ENCODE assay signal across 14 mouse cellular contexts in the genomic region with DNA sequence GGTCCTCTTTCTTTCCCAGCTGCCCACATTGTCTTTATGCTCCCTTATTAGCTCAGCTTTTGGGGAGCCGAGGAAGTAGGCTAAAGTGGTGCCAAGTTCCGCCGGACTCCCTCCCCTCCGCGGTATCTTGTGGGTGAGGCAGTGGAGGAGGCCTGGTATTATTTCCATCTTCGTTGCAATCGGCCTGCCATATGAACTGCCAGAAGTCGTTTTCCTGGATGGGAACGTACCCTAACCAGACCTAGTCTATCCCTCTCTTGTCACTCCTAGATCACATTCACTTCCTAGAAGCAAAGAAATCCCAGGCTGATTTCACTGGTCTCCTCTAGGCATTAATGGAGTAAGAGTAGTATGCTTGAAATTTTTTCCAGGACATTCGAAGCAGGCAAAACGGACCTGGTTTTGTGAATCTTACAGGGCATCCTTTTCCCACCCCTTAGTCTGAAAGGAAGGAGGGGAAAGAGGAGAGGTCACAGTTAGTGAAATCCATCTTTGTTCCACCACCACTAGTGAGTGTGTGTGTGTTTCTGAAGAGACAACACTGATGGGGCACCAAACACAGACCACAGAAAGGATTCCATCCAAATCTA. TPM values are rescaled to one million over a fixed set of nuclear protein-coding genes. Genes with fewer than 3 reads are reported as not detected.
DNase-seq lines count a peak whose midpoint lies in the region; ATAC-seq and TF ChIP-seq lines count a peak whose summit lies in the region.
"Had no signal": no experiment of that assay in that cellular context is flagged by ENCODE, and none has a peak within 500 bp of the region (broad histone marks: within the 10 kb centered on the region; RNA-seq: fewer than 3 reads in every experiment).

No protein-coding gene starts in this region.

- H3K9ac ChIP-seq in heart, embryonic 11.5 days (ENCODE audit: low read depth, low read length), result no peak overlapping the region
- H3K9ac ChIP-seq in liver, postnatal 0 days (replicated peaks), result no peak overlapping the region
- no peak overlapping the region for H3K9ac ChIP-seq in limb, embryonic 15.5 days
- no peak overlapping the region for H3K9ac ChIP-seq in hindbrain, embryonic 16.5 days (ENCODE audit: low read depth, low read length)
- H3K9ac ChIP-seq: liver, embryonic 13.5 days had no signal

- peak overlapping the region; percentile 58; the same call in 1 of the 2 replicates for H3K4me2 ChIP-seq in heart, embryonic 11.5 days
- no peak overlapping the region for H3K4me2 ChIP-seq in liver, postnatal 0 days (ENCODE audit: low read depth, low read length)
- H3K4me2 ChIP-seq in limb, embryonic 15.5 days, result peak overlapping the region; percentile 28; the same call in 1 of the 2 replicates
- H3K4me2 ChIP-seq in hindbrain, embryonic 16.5 days (ENCODE audit: low read length), result no peak overlapping the region

- no peaks in the 10 kb centered on the region for H3K36me3 ChIP-seq in heart, embryonic 11.5 days (ENCODE audit: control insufficient read depth, insufficient read depth, low read length)
- H3K36me3 ChIP-seq in liver, postnatal 0 days (replicated peaks; ENCODE audit: insufficient read depth, low read length), result no peaks in the 10 kb centered on the region
- H3K36me3 ChIP-seq in limb, embryonic 15.5 days, result no peaks in the 10 kb centered on the region
- no peaks in the 10 kb centered on the region for H3K36me3 ChIP-seq in hindbrain, embryonic 16.5 days (ENCODE audit: control insufficient read depth, insufficient read depth, low read length)
- H3K36me3 ChIP-seq: liver, embryonic 13.5 days had no signal

- ATAC-seq in heart, embryonic 11.5 days (replicated peaks; ENCODE audit: insufficient number of reproducible peaks, low FRiP score, low TSS enrichment), result no peak
- ATAC-seq in liver, postnatal 0 days, result no peak
- ATAC-seq in limb, embryonic 15.5 days (ENCODE audit: insufficient number of reproducible peaks, low FRiP score, low TSS enrichment, low read depth), result no peak
- ATAC-seq in hindbrain, embryonic 16.5 days, result no peak

- no peak for DNase-seq in heart, adult 9 months (ENCODE audit: low spot score in 2 of 2)
- no peak for DNase-seq in liver, postnatal 0 days
- DNase-seq in liver, result no peak
- DNase-seq in cerebellum, postnatal 36 days, result no peak
- DNase-seq: cerebellum, postnatal 14 days; kidney, adult 11 months; liver, embryonic 13.5 days; lung, postnatal 36 days had no signal

- H3K4me3 ChIP-seq in heart, embryonic 11.5 days (ENCODE audit: low read depth, low read length), result peak overlapping the region; percentile 31; the same call in 1 of the 2 replicates
- peak overlapping the region; percentile 24; the same call in 1 of the 2 replicates for H3K4me3 ChIP-seq in liver, postnatal 0 days (ENCODE audit: low read depth, low read length)
- H3K4me3 ChIP-seq in bone marrow macrophage, adult 2 months (ENCODE audit: insufficient read depth, low read length), result peak overlapping the region; percentile 40; the same call in 1 of the 2 replicates
- no peak overlapping the region for H3K4me3 ChIP-seq in limb, embryonic 15.5 days
- no peak overlapping the region for H3K4me3 ChIP-seq in hindbrain, embryonic 16.5 days (ENCODE audit: low read length)
- H3K4me3 ChIP-seq: heart, adult 2 months had no signal

- no peak for TF ChIP-seq EP300 in liver, postnatal 0 days (IDR thresholded peaks at IDR 0.05; ENCODE audit: low read depth)

- TF ChIP-seq POLR2A in bone marrow macrophage, adult 2 months (IDR thresholded peaks at IDR 0.05; ENCODE audit: borderline replicate concordance, low read depth, low read length), result no peak

- no peak overlapping the region for H3K27ac ChIP-seq in heart, embryonic 11.5 days (ENCODE audit: low read depth, low read length)
- H3K27ac ChIP-seq in liver, postnatal 0 days (ENCODE audit: low read depth), result no peak overlapping the region
- no peak overlapping the region for H3K27ac ChIP-seq in bone marrow macrophage, adult 2 months (ENCODE audit: insufficient read depth, low read depth, low read length)
- no peak overlapping the region for H3K27ac ChIP-seq in limb, embryonic 15.5 days
- no peak overlapping the region for H3K27ac ChIP-seq in hindbrain, embryonic 16.5 days (ENCODE audit: low read depth, low read length)
- H3K27ac ChIP-seq: heart, adult 2 months; liver, embryonic 13.5 days; stomach, postnatal 0 days had no signal

- WGBS in heart, embryonic 11.5 days (ENCODE audit: insufficient replicate concordance), result 2% methylated on average over 11 of the region's 11 CpGs
- 3% methylated on average over 11 of the region's 11 CpGs for WGBS in liver, postnatal 0 days (ENCODE audit: insufficient replicate concordance)
- WGBS in limb, embryonic 15.5 days, result 3% methylated on average over 11 of the region's 11 CpGs
- 1% methylated on average over 11 of the region's 11 CpGs for WGBS in hindbrain, embryonic 16.5 days

- no peaks in the 10 kb centered on the region for H3K9me3 ChIP-seq in heart, embryonic 11.5 days (replicated peaks; ENCODE audit: control insufficient read depth, low read length)
- no peaks in the 10 kb centered on the region for H3K9me3 ChIP-seq in liver, postnatal 0 days (ENCODE audit: low read length)
- H3K9me3 ChIP-seq in limb, embryonic 15.5 days, result no peaks in the 10 kb centered on the region
- no peaks in the 10 kb centered on the region for H3K9me3 ChIP-seq in hindbrain, embryonic 16.5 days (ENCODE audit: control insufficient read depth, low read length)
- H3K9me3 ChIP-seq: liver, embryonic 13.5 days had no signal

- H3K27me3 ChIP-seq in heart, embryonic 11.5 days (ENCODE audit: control insufficient read depth, insufficient read depth, low read length), result peaks cover 59% of the 10 kb centered on the region
- H3K27me3 ChIP-seq in liver, postnatal 0 days (ENCODE audit: insufficient read depth, low read length), result peaks cover 64% of the 10 kb centered on the region
- H3K27me3 ChIP-seq in limb, embryonic 15.5 days, result peaks cover 69% of the 10 kb centered on the region
- H3K27me3 ChIP-seq in hindbrain, embryonic 16.5 days (replicated peaks; ENCODE audit: control insufficient read depth, insufficient read depth, low read length), result peaks cover 30% of the 10 kb centered on the region

- no peak for TF ChIP-seq CTCF in liver, postnatal 0 days (IDR thresholded peaks at IDR 0.05; ENCODE audit: low read depth)
- no peak for TF ChIP-seq CTCF in bone marrow macrophage, adult 2 months (IDR thresholded peaks at IDR 0.05; ENCODE audit: low read depth, low read length)

- peaks cover 7% of the 10 kb centered on the region; the same call in 1 of the 2 replicates for H3K4me1 ChIP-seq in heart, embryonic 11.5 days (ENCODE audit: control insufficient read depth, insufficient read depth, low read length)
- peaks cover 7% of the 10 kb centered on the region for H3K4me1 ChIP-seq in liver, postnatal 0 days (ENCODE audit: insufficient read depth)
- 0 out of 2 replicates have a peak, but pooled peaks cover 3% of the 10 kb centered on the region for H3K4me1 ChIP-seq in bone marrow macrophage, adult 2 months (ENCODE audit: control insufficient read depth, insufficient read depth, low read length)
- peaks cover 12% of the 10 kb centered on the region for H3K4me1 ChIP-seq in limb, embryonic 15.5 days
- H3K4me1 ChIP-seq in hindbrain, embryonic 16.5 days (ENCODE audit: control insufficient read depth, insufficient read depth, low read depth, low read length), result peaks cover 4% of the 10 kb centered on the region

RNA-seq across cellular contexts. Expression of a gene that starts 5.7 kb away (rescaled TPM):
- not detected in 2 replicates for polyA plus RNA-seq in heart, embryonic 11.5 days (2014; fragmentation: Nextera tagmentation; extraction: Ambion mirVana)
- not detected in 2 replicates for polyA plus RNA-seq in liver, postnatal 0 days (2015; fragmentation: Nextera tagmentation; extraction: Ambion mirVana)
- not detected in 2 replicates for polyA plus RNA-seq in bone marrow macrophage, adult 2 months (2012; ENCODE audit: insufficient read depth, insufficient read length, missing spikeins)
- 0.20 and 0.31 TPM in 2 replicates for polyA plus RNA-seq in limb, embryonic 15.5 days (2015; fragmentation: Nextera tagmentation; extraction: Ambion mirVana)
- polyA plus RNA-seq in hindbrain, embryonic 16.5 days (2015; fragmentation: Nextera tagmentation; extraction: Ambion mirVana), result 0.06 and 0.14 TPM in 2 replicates
- polyA plus RNA-seq: liver, embryonic 13.5 days had no signal

RNA-seq across cellular contexts. Expression of a gene that starts 22.7 kb away (rescaled TPM):
- polyA plus RNA-seq in heart, embryonic 11.5 days (2014; fragmentation: Nextera tagmentation; extraction: Ambion mirVana), result 11.6 and 12.0 TPM in 2 replicates
- 5.1 and 5.7 TPM in 2 replicates for polyA plus RNA-seq in liver, postnatal 0 days (2015; fragmentation: Nextera tagmentation; extraction: Ambion mirVana)
- 22.4 and 24.6 TPM in 2 replicates for polyA plus RNA-seq in bone marrow macrophage, adult 2 months (2012; ENCODE audit: insufficient read depth, insufficient read length, missing spikeins)
- polyA plus RNA-seq in limb, embryonic 15.5 days (2015; fragmentation: Nextera tagmentation; extraction: Ambion mirVana), result 16.6 and 18.3 TPM in 2 replicates
- polyA plus RNA-seq in hindbrain, embryonic 16.5 days (2015; fragmentation: Nextera tagmentation; extraction: Ambion mirVana), result 14.0 and 15.6 TPM in 2 replicates

RNA-seq across cellular contexts. Expression of a gene that starts 27.3 kb away (rescaled TPM):
- 118 and 135 TPM in 2 replicates for polyA plus RNA-seq in heart, embryonic 11.5 days (2014; fragmentation: Nextera tagmentation; extraction: Ambion mirVana)
- polyA plus RNA-seq in liver, postnatal 0 days (2015; fragmentation: Nextera tagmentation; extraction: Ambion mirVana), result 115 and 127 TPM in 2 replicates
- polyA plus RNA-seq in bone marrow macrophage, adult 2 months (2012; ENCODE audit: insufficient read depth, insufficient read length, missing spikeins), result 140 and 147 TPM in 2 replicates
- polyA plus RNA-seq in limb, embryonic 15.5 days (2015; fragmentation: Nextera tagmentation; extraction: Ambion mirVana), result 221 and 227 TPM in 2 replicates
- polyA plus RNA-seq in hindbrain, embryonic 16.5 days (2015; fragmentation: Nextera tagmentation; extraction: Ambion mirVana), result 177 and 182 TPM in 2 replicates

Comparison
In these comparisons a context has a peak if more than half of its experiments do, and no peak if none do; other contexts are left out.
1. H3K4me2 ChIP-seq: peak in heart, embryonic 11.5 days (single experiment) and limb, embryonic 15.5 days (single experiment); none in liver, postnatal 0 days (single experiment) and hindbrain, embryonic 16.5 days (single experiment).
2. H3K4me3 ChIP-seq: peak in heart, embryonic 11.5 days (single experiment), liver, postnatal 0 days (single experiment) and bone marrow macrophage, adult 2 months (single experiment); none in limb, embryonic 15.5 days (single experiment) and hindbrain, embryonic 16.5 days (single experiment).